Mouse (Mus musculus): ENCODE data around the gene Olfml3. TPM values are rescaled to one million over a fixed set of nuclear protein-coding genes. Genes with fewer than 3 reads are reported as not detected.

The Olfml3 gene
- total RNA-seq, 2 experiments from 2014 or later, result 4.4 to 5.8 TPM

GRCm38 (mm10) chr3:103715762-103716693 is 21.8 kb downstream of the Olfml3 start:
- no peak for DNase-seq
- intact Hi-C loops (cut with DNase I), result no loop called here

- intact Hi-C loops (cut with DNase I), result no loop called here
- no peak for DNase-seq
Observed at GRCm38 (mm10) chr3:103714942-103715341, 22.9 kb downstream of the Olfml3 start.

GRCm38 (mm10) chr3:103714236-103714875 is 23.4 kb downstream of the Olfml3 start:
- DNase-seq, result no peak
- intact Hi-C loops (cut with DNase I), result no loop called here

- intact Hi-C loops (cut with DNase I), result no loop called here
- no peak for DNase-seq
Observed at GRCm38 (mm10) chr3:103712196-103712595, 25.6 kb downstream of the Olfml3 start.

GRCm38 (mm10) chr3:103709470-103710040 is 28.2 kb downstream of the Olfml3 start:
- intact Hi-C loops (cut with DNase I), result no loop called here

GRCm38 (mm10) chr3:103705426-103705825 is 32.4 kb downstream of the Olfml3 start:
- DNase-seq, result no peak
- intact Hi-C loops (cut with DNase I), result no loop called here

More at GRCm38 (mm10) chr3:103709470-103710040, 28.2 kb downstream of the Olfml3 start:
- no peak for DNase-seq

- intact Hi-C loops (cut with DNase I), result no loop called here
- no peak for DNase-seq
Observed at GRCm38 (mm10) chr3:103704661-103705060, 33.1 kb downstream of the Olfml3 start.

GRCm38 (mm10) chr3:103696388-103696925 is 41.3 kb downstream of the Olfml3 start:
- no peak for DNase-seq
- intact Hi-C loops (cut with DNase I), result no loop called here

- intact Hi-C loops (cut with DNase I), result no loop called here
Observed at GRCm38 (mm10) chr3:103695556-103695955, 42.2 kb downstream of the Olfml3 start.

GRCm38 (mm10) chr3:103690506-103690905 is 47.3 kb downstream of the Olfml3 start:
- intact Hi-C loops (cut with DNase I), result no loop called here
- DNase-seq, result peak in 1 of 2 experiments; percentile 11

More at GRCm38 (mm10) chr3:103695556-103695955, 42.2 kb downstream of the Olfml3 start:
- no peak for DNase-seq

- intact Hi-C loops (cut with DNase I), result no loop called here
- DNase-seq, result no peak
Observed at GRCm38 (mm10) chr3:103689043-103689442, 48.8 kb downstream of the Olfml3 start.

- DNase-seq, result no peak
- intact Hi-C loops (cut with DNase I), result no loop called here
Observed at GRCm38 (mm10) chr3:103683966-103684319, 53.9 kb downstream of the Olfml3 start.

GRCm38 (mm10) chr3:103683234-103683965 is 54.4 kb downstream of the Olfml3 start:
- DNase-seq, result no peak
- intact Hi-C loops (cut with DNase I), result no loop called here

- DNase-seq, result no peak
- intact Hi-C loops (cut with DNase I), result no loop called here
Observed at GRCm38 (mm10) chr3:103682473-103682872, 55.3 kb downstream of the Olfml3 start.

- no peak for DNase-seq
- intact Hi-C loops (cut with DNase I), result no loop called here
Observed at GRCm38 (mm10) chr3:103678811-103679210, 59.0 kb downstream of the Olfml3 start.

- DNase-seq, result no peak
- intact Hi-C loops (cut with DNase I), result no loop called here
Observed at GRCm38 (mm10) chr3:103672716-103673115, 65.1 kb downstream of the Olfml3 start.
